Mouse (Mus musculus) liver, embryonic 14.5 days (tissue): Measurements from ENCODE around the gene Phf24. TPM values are rescaled to one million over a fixed set of nuclear protein-coding genes. Genes with fewer than 3 reads are reported as not detected.

Experiments
- ATAC-seq: fragments of 200-750 bp; cut with Nextera tagmentation; 2 replicates; pipeline ENCODE4 v1.8.0; 2017; ENCODE audit warnings: moderate number of reproducible peaks, mild to moderate bottlenecking, moderate library complexity; ENCODE audit not compliant: insufficient read depth
- DNase-seq, 3 experiments: peaks; one replicate each; pipeline ENCODE4 v3.0.0-alpha.2; 2012 to 2013; ENCODE audit warnings: low read depth in 3 of 3, low spot score in 3 of 3
- H3K27ac ChIP-seq: fragments of 300-500 bp; sonication (generic); 2 replicates; pipeline ENCODE4 v1.5.1; 2014; ENCODE audit warnings: moderate library complexity, mild to moderate bottlenecking, control low read depth, inconsistent platforms
- H3K27me3 ChIP-seq: fragments of 300-500 bp; sonication (generic); 2 replicates; pipeline ENCODE4 v1.6.1; 2014; ENCODE audit warnings: mild to moderate bottlenecking, low read length, moderate library complexity; ENCODE audit not compliant: control insufficient read depth, insufficient read depth
- H3K36me3 ChIP-seq: fragments of 300-500 bp; sonication (generic); replicated peaks from 2 replicates; pipeline ENCODE4 v1.6.1; 2014; ENCODE audit warnings: low read depth; ENCODE audit not compliant: control insufficient read depth, insufficient read depth
- H3K4me1 ChIP-seq, 2 experiments: fragments of 200-500 bp in 1 of 2; fragments of 300-500 bp in 1 of 2; sonication (generic) in 1 of 2; replicated peaks; 2 replicates each; pipeline ENCODE4 v1.6.1; 2012 to 2014; ENCODE audit warnings: antibody characterized with exemption in 1 of 2, inconsistent platforms in 1 of 2, low read length in 1 of 2; ENCODE audit not compliant: control insufficient read depth in 2 of 2, insufficient read depth in 2 of 2
- H3K4me2 ChIP-seq: fragments of 300-500 bp; sonication (generic); 2 replicates; pipeline ENCODE4 v1.6.1; 2014; ENCODE audit warnings: low read depth, mild to moderate bottlenecking, control low read depth, moderate library complexity
- H3K4me3 ChIP-seq, 2 experiments: fragments of 200-500 bp in 1 of 2; fragments of 300-500 bp in 1 of 2; sonication (generic) in 1 of 2; 2 replicates each; pipeline ENCODE4 v1.5.1; 2012 to 2014; ENCODE audit warnings: low read depth in 2 of 2, low read length in 2 of 2, mild to moderate bottlenecking in 2 of 2, control low read depth in 1 of 2, inconsistent platforms in 1 of 2, moderate library complexity in 1 of 2; ENCODE audit not compliant: insufficient read depth in 1 of 2
- H3K9ac ChIP-seq: fragments of 300-500 bp; sonication (generic); replicated peaks from 2 replicates; pipeline ENCODE4 v1.6.1; 2014; ENCODE audit warnings: mild to moderate bottlenecking, control low read depth, moderate library complexity
- H3K9me3 ChIP-seq: fragments of 300-500 bp; sonication (generic); 2 replicates; pipeline ENCODE4 v1.6.1; 2016; ENCODE audit warnings: low read length, mixed read lengths; ENCODE audit not compliant: control insufficient read depth
- CTCF ChIP-seq: IDR thresholded peaks from 2 replicates; pipeline ENCODE4 v1.5.1; 2016; ENCODE audit warnings: antibody characterized with exemption, low read depth, control low read depth
- EP300 ChIP-seq: IDR thresholded peaks from 2 replicates; pipeline ENCODE4 v1.6.1; 2016; ENCODE audit warnings: antibody characterized with exemption, low read depth
- WGBS: fragments of 180-500 bp; shearing (Covaris S2); extraction: QIAGEN DNeasy Blood & Tissue Kit; methylation state at CpG from one replicate; pipeline ENCODE4 v1.1.7; 2014; ENCODE audit not compliant: insufficient replicate concordance; 5-methylcytosine and 5-hydroxymethylcytosine counted together
- polyA plus RNA-seq, 2 experiments: library from polyadenylated mRNA; depleted of rRNA in 1 of 2; stranded (reverse) in 1 of 2; unstranded in 1 of 2; fragments of >200 nt; fragmentation: Nextera tagmentation in 1 of 2; extraction: Ambion mirVana in 1 of 2; gene quantifications; 2 replicates each; pipeline versions ENCODE4 v1.2.1 to v1.2.3; 2012 to 2014

Phf24 gene
- polyA plus RNA-seq, 2 experiments = 0.12 to 0.14 TPM

DNA sequence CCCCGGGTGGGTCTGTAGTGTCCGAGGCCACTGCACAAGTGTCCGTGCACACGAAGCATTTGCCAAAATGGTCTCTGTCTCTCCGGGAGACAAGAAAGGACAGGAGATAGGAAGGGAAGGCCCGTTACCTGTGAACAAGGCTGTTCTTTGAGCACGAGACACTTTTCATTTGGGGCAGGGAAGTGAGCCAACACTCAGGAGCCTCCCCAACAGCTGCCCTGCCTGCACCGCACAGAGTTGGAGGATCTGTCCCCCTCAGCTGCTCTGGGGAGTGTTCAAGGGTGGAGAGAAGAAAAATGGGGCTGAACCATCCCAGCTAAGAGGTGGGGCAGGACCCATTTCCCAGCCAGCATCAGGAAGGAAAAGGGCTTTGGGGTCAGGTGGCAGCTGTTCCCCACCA lies 41.5 kb downstream of the Phf24 start:
- TF ChIP-seq CTCF = no peak
- TF ChIP-seq EP300 = no peak
- H3K36me3 ChIP-seq = no peaks in the 10 kb centered on the region
- DNase-seq (no peak), ATAC-seq (no peak)
- H3K4me1 ChIP-seq = no peaks in the 10 kb centered on the region
- H3K4me3 ChIP-seq = no peak overlapping the region
- H3K9ac ChIP-seq = no peak overlapping the region
- no peaks in the 10 kb centered on the region for H3K27me3 ChIP-seq
- 70% methylated on average over 8 of the region's 8 CpGs for WGBS
- H3K27ac ChIP-seq = no peak overlapping the region
- no peak overlapping the region for H3K4me2 ChIP-seq
- no peaks in the 10 kb centered on the region for H3K9me3 ChIP-seq

DNA sequence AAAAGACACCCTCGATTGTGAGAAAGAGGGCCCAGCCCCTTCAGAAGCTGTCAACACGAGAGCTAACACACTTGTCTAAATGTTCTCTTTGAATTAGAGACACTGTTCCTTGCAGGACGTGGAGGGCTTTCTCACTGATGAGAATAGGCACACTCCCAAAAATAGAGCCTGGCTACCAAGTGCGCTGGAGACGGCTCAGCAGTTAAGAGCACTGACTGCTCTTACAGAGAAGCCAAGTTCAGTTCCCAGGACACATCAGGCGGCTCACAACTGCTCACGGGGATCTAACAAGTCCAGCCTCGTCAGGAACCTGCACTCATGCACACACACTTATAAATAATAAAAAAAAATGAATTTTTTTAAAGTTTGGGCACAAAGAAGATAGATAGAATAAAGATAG lies 42.5 kb downstream of the Phf24 start:
- H3K27ac ChIP-seq = no peak overlapping the region
- TF ChIP-seq CTCF (no peak), EP300 (no peak)
- H3K4me2 ChIP-seq = no peak overlapping the region
- no peak overlapping the region for H3K4me3 ChIP-seq
- DNase-seq = no peak
- 53% methylated on average over 8 of the region's 8 CpGs for WGBS
- no peaks in the 10 kb centered on the region for H3K9me3 ChIP-seq
- H3K9ac ChIP-seq = no peak overlapping the region
- no peaks in the 10 kb centered on the region for H3K27me3 ChIP-seq
- no peak for ATAC-seq
- H3K4me1 ChIP-seq = no peaks in the 10 kb centered on the region
- H3K36me3 ChIP-seq = no peaks in the 10 kb centered on the region

DNA sequence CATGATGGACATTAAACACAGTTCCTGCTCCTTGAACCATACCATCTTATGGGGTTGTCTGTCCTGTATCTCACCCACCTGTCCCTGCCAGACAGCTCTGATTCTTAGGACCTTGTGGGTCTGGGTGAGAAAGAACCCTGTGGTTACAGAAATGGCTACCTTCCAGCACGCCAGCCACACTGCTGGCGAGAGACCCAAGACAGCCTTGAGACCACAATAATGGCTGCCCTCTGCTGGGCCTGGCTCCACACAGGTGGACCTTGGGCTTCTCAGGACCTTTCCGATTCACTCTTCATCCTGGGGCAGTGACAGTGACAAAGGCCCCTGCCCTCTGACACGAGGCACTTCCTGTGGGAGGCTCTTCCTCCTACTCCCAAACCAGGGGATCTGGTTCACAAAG lies 42.9 kb downstream of the Phf24 start:
- no peak overlapping the region for H3K4me3 ChIP-seq
- no peak overlapping the region for H3K9ac ChIP-seq
- 38% methylated on average over 4 of the region's 4 CpGs for WGBS
- no peak for DNase-seq
- no peak overlapping the region for H3K27ac ChIP-seq
- no peaks in the 10 kb centered on the region for H3K4me1 ChIP-seq
- no peak overlapping the region for H3K4me2 ChIP-seq
- no peaks in the 10 kb centered on the region for H3K36me3 ChIP-seq
- no peaks in the 10 kb centered on the region for H3K9me3 ChIP-seq
- TF ChIP-seq EP300 (no peak), CTCF (no peak)
- ATAC-seq = no peak
- no peaks in the 10 kb centered on the region for H3K27me3 ChIP-seq

DNA sequence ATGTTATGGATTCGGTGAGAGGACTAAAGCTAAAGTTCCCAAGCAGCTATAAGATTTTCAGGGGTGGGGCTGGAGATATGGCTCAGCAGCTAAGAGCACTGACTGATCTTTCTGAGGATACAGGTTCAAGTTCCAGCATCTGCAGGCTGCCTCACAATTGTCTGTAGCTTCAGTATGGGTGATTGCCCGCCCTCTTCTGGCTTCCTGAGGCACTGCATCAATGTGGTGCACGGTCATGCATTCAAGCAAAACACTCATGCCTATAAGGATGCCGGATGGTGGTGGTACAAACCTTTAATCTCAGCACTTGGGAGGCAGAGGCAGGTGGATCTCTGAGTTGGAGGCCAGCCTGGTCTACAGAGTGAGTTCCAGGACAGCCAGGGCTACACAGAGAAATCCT lies 45.1 kb downstream of the Phf24 start:
- Histone ChIP-seq H3K27ac (no peak overlapping the region), H3K9me3 (no peaks in the 10 kb centered on the region), H3K9ac (no peak overlapping the region), H3K4me3 (no peak overlapping the region), H3K4me1 (peaks cover 0 to 2% of the 10 kb centered on the region in 2 experiments; a peak in 1 of 4 replicates), H3K36me3 (no peaks in the 10 kb centered on the region), H3K4me2 (no peak overlapping the region), H3K27me3 (no peaks in the 10 kb centered on the region)
- WGBS = 20% methylated on average over 4 of the region's 4 CpGs
- no peak for ATAC-seq
- DNase-seq = peak in 1 of 3 experiments; percentile 22
- peak; percentile 84 for TF ChIP-seq CTCF
- no peak for TF ChIP-seq EP300

DNA sequence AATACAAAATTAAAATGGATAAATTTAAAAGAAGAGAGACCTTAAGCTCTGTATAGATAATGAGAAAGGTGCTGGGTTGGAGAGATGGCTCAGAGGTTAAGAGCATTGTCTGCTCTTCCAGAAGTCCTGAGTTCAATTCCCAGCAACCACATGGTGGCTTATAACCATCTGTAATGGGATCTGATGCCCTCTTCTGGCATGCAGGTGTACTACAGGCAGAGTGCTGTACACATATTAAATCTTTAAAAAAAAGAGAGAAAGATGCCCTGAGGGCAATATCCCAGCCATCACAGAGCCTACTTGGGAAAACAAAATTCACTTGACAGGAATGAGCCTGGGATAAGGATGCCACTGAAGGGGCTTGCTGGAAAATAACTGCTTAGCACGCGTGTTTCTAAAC lies 47.0 kb downstream of the Phf24 start:
- no peak for ATAC-seq
- no peaks in the 10 kb centered on the region for H3K9me3 ChIP-seq
- no peak overlapping the region for H3K27ac ChIP-seq
- H3K4me3 ChIP-seq = no peak overlapping the region
- H3K9ac ChIP-seq = no peak overlapping the region
- no peaks in the 10 kb centered on the region for H3K36me3 ChIP-seq
- 89% methylated on average over 2 of the region's 2 CpGs for WGBS
- H3K27me3 ChIP-seq = no peaks in the 10 kb centered on the region
- H3K4me1 ChIP-seq = peaks cover 0 to 2% of the 10 kb centered on the region in 2 experiments; a peak in 1 of 4 replicates
- DNase-seq = no peak
- H3K4me2 ChIP-seq = no peak overlapping the region
- TF ChIP-seq EP300 (no peak), CTCF (peak; percentile 51)
